Mouse (Mus musculus) left cerebral cortex, adult 6 months (tissue): ENCODE measurements around the gene Kcnk13. TPM values are rescaled to one million over a fixed set of nuclear protein-coding genes. Genes with fewer than 3 reads are reported as not detected.

Source experiments
- long read RNA-seq, 2 experiments: library from polyadenylated mRNA; unstranded; transcript quantifications; one replicate each; pipeline ENCODE4 v2.0.0; 2019 to 2020
- polyA plus RNA-seq: library from polyadenylated mRNA; unstranded; fragments of <200 nt; fragmentation: Nextera tagmentation; gene quantifications from 2 replicates; pipeline ENCODE4 v1.2.3, GENCODE M21; 2021

The Kcnk13 gene
- polyA plus RNA-seq: 5.6 and 8.7 TPM in 2 replicates
- long read RNA-seq, experiment 1, transcript Kcnk13-201 (3 exons, 3,078 nt): minor isoform, 17 of 166 reads
- long read RNA-seq, experiment 1, transcript Kcnk13-204 (3 exons, 3,075 nt): minor isoform, 8 of 166 reads
- long read RNA-seq, experiment 1, transcript Kcnk13-202 (3 exons, 3,061 nt): major isoform, 27 of 166 reads
- long read RNA-seq, experiment 1, partial matches to known transcripts: 109 of 166 reads
- long read RNA-seq, experiment 1, other reads (novel, unspliced or antisense): 5 of 166 reads
- long read RNA-seq, experiment 2, partial matches to known transcripts: 11 of 17 reads
- long read RNA-seq, experiment 2, other reads (novel, unspliced or antisense): 0 of 17 reads

GRCm38 (mm10) chr12:99964301-99965202 is at the start of gene Kcnk13:
Gene Kcnk13 (plus strand): TSS chr12:99964499.

GRCm38 (mm10) chr12:100109986-100110696 is 145.8 kb downstream of the Kcnk13 start, which contains the start of gene Psmc1:
Gene Psmc1 (plus strand): TSS chr12:100110154.

Other genes starting within 250 kb of the Kcnk13 start
- 0.31 and 0.45 TPM in 2 replicates for gene Efcab11, start 80.1 kb upstream of the Kcnk13 start, polyA plus RNA-seq
- gene Tdp1, start 80.0 kb upstream of the Kcnk13 start, polyA plus RNA-seq: 16.2 and 19.5 TPM in 2 replicates
- 202 and 209 TPM in 2 replicates for gene Psmc1, start 145.7 kb downstream of the Kcnk13 start, polyA plus RNA-seq
- gene Nrde2, start 195.2 kb downstream of the Kcnk13 start, polyA plus RNA-seq: 5.6 and 7.9 TPM in 2 replicates
- 7,083 and 11,982 TPM in 2 replicates for gene Calm1, start 234.9 kb downstream of the Kcnk13 start, polyA plus RNA-seq